Mouse (Mus musculus) liver, postnatal 0 days (tissue): Measurements from ENCODE around the gene Ccdc88a.

ENCODE experiments used
- CTCF ChIP-seq: sonication (generic); IDR thresholded peaks from 2 replicates; pipeline ENCODE4 v1.5.1; 2016; ENCODE audit warnings: antibody characterized with exemption, low read depth
- EP300 ChIP-seq: IDR thresholded peaks from 2 replicates; pipeline ENCODE4 v1.6.1; 2016; ENCODE audit warnings: antibody characterized with exemption, low read depth, mild to moderate bottlenecking

DNA sequence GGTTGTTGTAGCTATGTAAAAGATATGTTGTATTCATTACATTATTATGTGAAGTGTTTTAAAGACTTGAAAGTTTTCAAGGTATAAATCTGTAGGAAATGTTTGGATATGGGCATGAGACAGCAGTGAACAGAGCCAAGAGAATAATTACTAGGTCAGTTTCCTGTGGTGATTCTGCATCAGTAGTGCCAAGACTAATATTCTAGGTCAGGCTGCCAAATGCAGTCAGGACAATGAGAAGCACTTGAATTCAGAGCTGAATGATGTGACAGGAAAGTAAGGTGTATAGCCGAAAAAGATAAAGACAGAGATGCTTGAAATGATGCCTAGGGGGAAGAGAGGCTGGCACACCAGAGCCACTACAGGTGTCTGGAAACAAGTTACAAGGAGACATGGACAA, 21.2 kb upstream of the Ccdc88a start:
- no peak for TF ChIP-seq CTCF
- TF ChIP-seq EP300 = no peak
